Mouse (Mus musculus) lung, embryonic 14.5 days (tissue): ENCODE measurements at regions not wholly inside any gene's neighbourhood (a gene's known extent, or its start where the extent isn't known, plus 50 kb on each side); places are given as distances from the start of the nearest gene placed in this dataset.
A peak's percentile ranks its signal among the peaks of the same experiment; 100 is the strongest.

ENCODE experiments used
- ATAC-seq: fragments of 200-750 bp; cut with Nextera tagmentation; 2 replicates; pipeline ENCODE4 v1.8.0; 2017; ENCODE audit warnings: mild to moderate bottlenecking, moderate TSS enrichment, moderate library complexity; ENCODE audit not compliant: insufficient read depth
- DNase-seq: peaks from one replicate; pipeline ENCODE4 v3.0.0-alpha.2; 2015
- H3K27ac ChIP-seq: fragments of 300-500 bp; sonication (generic); 2 replicates; pipeline ENCODE4 v1.5.1; 2014; ENCODE audit warnings: low read depth, mild to moderate bottlenecking, moderate library complexity
- H3K27me3 ChIP-seq: fragments of 300-500 bp; sonication (generic); 2 replicates; pipeline ENCODE4 v1.6.1; 2014; ENCODE audit warnings: low read length, control low read depth; ENCODE audit not compliant: insufficient read depth
- H3K36me3 ChIP-seq: fragments of 300-500 bp; sonication (generic); 2 replicates; pipeline ENCODE4 v1.6.1; 2014; ENCODE audit warnings: control low read depth; ENCODE audit not compliant: insufficient read depth
- H3K4me1 ChIP-seq: fragments of 300-500 bp; sonication (generic); 2 replicates; pipeline ENCODE4 v1.6.1; 2014; ENCODE audit warnings: antibody characterized with exemption, control low read depth; ENCODE audit not compliant: insufficient read depth
- H3K4me2 ChIP-seq: fragments of 300-500 bp; sonication (generic); 2 replicates; pipeline ENCODE4 v1.6.1; 2014; ENCODE audit warnings: mild to moderate bottlenecking
- H3K4me3 ChIP-seq: fragments of 300-500 bp; sonication (generic); 2 replicates; pipeline ENCODE4 v1.5.1; 2014; ENCODE audit warnings: low read depth, low read length
- H3K9ac ChIP-seq: fragments of 300-500 bp; sonication (generic); 2 replicates; pipeline ENCODE4 v1.6.1; 2014
- H3K9me3 ChIP-seq: fragments of 300-500 bp; sonication (generic); 2 replicates; pipeline ENCODE4 v1.6.1; 2016; ENCODE audit warnings: low read depth, low read length, control low read depth
- CTCF ChIP-seq: IDR thresholded peaks from 2 replicates; pipeline ENCODE4 v1.5.1; 2016; ENCODE audit warnings: antibody characterized with exemption, low read depth
- WGBS: fragments of 180-500 bp; shearing (Covaris S2); extraction: QIAGEN DNeasy Blood & Tissue Kit; methylation state at CpG from one replicate; pipeline ENCODE4 v1.1.7; 2014; 5-methylcytosine and 5-hydroxymethylcytosine counted together

GRCm38 (mm10) chr1:75662141-75662990 is 116.3 kb downstream of the Slc4a3 start:
- ATAC-seq (peak; percentile 92), DNase-seq (peak; percentile 90)
- Histone ChIP-seq H3K27ac (no peak overlapping the region), H3K4me2 (peak overlapping the region; percentile 39), H3K9me3 (peaks cover 5% of the 10 kb centered on the region; the same call in 1 of the 2 replicates), H3K36me3 (no peaks in the 10 kb centered on the region), H3K27me3 (no peaks in the 10 kb centered on the region), H3K4me3 (no peak overlapping the region), H3K4me1 (peaks cover 4% of the 10 kb centered on the region; the same call in 1 of the 2 replicates), H3K9ac (no peak overlapping the region)
- 7% methylated on average over 17 of the region's 17 CpGs for WGBS
- TF ChIP-seq CTCF = no peak

GRCm38 (mm10) chr1:75667736-75668269 is 121.7 kb downstream of the Slc4a3 start:
- no peaks in the 10 kb centered on the region for H3K4me1 ChIP-seq
- H3K36me3 ChIP-seq = no peaks in the 10 kb centered on the region
- H3K27ac ChIP-seq = no peak overlapping the region
- H3K4me3 ChIP-seq = no peak overlapping the region
- H3K9me3 ChIP-seq = no peaks in the 10 kb centered on the region
- 46% methylated on average over 6 of the region's 6 CpGs for WGBS
- H3K4me2 ChIP-seq = no peak overlapping the region
- DNase-seq = no peak
- H3K9ac ChIP-seq = no peak overlapping the region
- no peak for ATAC-seq
- no peaks in the 10 kb centered on the region for H3K27me3 ChIP-seq
- no peak for TF ChIP-seq CTCF

GRCm38 (mm10) chr1:75676295-75676694 is 130.2 kb downstream of the Slc4a3 start:
- Histone ChIP-seq H3K4me2 (no peak overlapping the region), H3K9ac (no peak overlapping the region)
- ATAC-seq = no peak

GRCm38 (mm10) chr1:75677695-75678094 is 131.6 kb downstream of the Slc4a3 start:
- WGBS = 68% methylated on average over 5 of the region's 5 CpGs
- Histone ChIP-seq H3K4me3 (no peak overlapping the region), H3K27me3 (no peaks in the 10 kb centered on the region), H3K36me3 (no peaks in the 10 kb centered on the region), H3K4me2 (no peak overlapping the region), H3K27ac (no peak overlapping the region), H3K4me1 (no peaks in the 10 kb centered on the region), H3K9ac (no peak overlapping the region), H3K9me3 (peaks cover 8% of the 10 kb centered on the region; the same call in 1 of the 2 replicates)
- ATAC-seq = no peak
- no peak for DNase-seq
- TF ChIP-seq CTCF = no peak

More at GRCm38 (mm10) chr1:75676295-75676694, 130.2 kb downstream of the Slc4a3 start:
- Histone ChIP-seq H3K9me3 (no peaks in the 10 kb centered on the region), H3K27me3 (no peaks in the 10 kb centered on the region), H3K27ac (no peak overlapping the region), H3K4me3 (no peak overlapping the region), H3K4me1 (no peaks in the 10 kb centered on the region), H3K36me3 (no peaks in the 10 kb centered on the region)
- 89% methylated on average over 4 of the region's 4 CpGs for WGBS
- TF ChIP-seq CTCF = no peak
- DNase-seq = no peak

GRCm38 (mm10) chr1:75678279-75678678 is 132.2 kb downstream of the Slc4a3 start:
- H3K36me3 ChIP-seq = no peaks in the 10 kb centered on the region
- ATAC-seq = no peak
- no peak overlapping the region for H3K4me3 ChIP-seq
- no peaks in the 10 kb centered on the region for H3K27me3 ChIP-seq
- no peak for DNase-seq
- H3K27ac ChIP-seq = no peak overlapping the region
- peaks cover 8% of the 10 kb centered on the region; the same call in 1 of the 2 replicates for H3K9me3 ChIP-seq
- H3K9ac ChIP-seq = no peak overlapping the region
- 46% methylated on average over 4 of the region's 4 CpGs for WGBS
- no peak for TF ChIP-seq CTCF
- no peaks in the 10 kb centered on the region for H3K4me1 ChIP-seq
- H3K4me2 ChIP-seq = no peak overlapping the region

GRCm38 (mm10) chr1:75680366-75680765 is 134.3 kb downstream of the Slc4a3 start:
- Histone ChIP-seq H3K4me2 (no peak overlapping the region; the same call in 1 of the 2 replicates), H3K27me3 (no peaks in the 10 kb centered on the region), H3K36me3 (no peaks in the 10 kb centered on the region), H3K9ac (no peak overlapping the region), H3K9me3 (peaks cover 8% of the 10 kb centered on the region; the same call in 1 of the 2 replicates), H3K4me3 (no peak overlapping the region), H3K27ac (no peak overlapping the region), H3K4me1 (no peaks in the 10 kb centered on the region)
- no peak for DNase-seq
- no peak for ATAC-seq
- WGBS = 19% methylated on average over 10 of the region's 10 CpGs
- TF ChIP-seq CTCF = no peak

GRCm38 (mm10) chr1:75681913-75682312 is 135.8 kb downstream of the Slc4a3 start:
- no peak overlapping the region for H3K4me3 ChIP-seq
- no peaks in the 10 kb centered on the region for H3K27me3 ChIP-seq
- H3K36me3 ChIP-seq = no peaks in the 10 kb centered on the region
- no peak overlapping the region for H3K27ac ChIP-seq
- 89% methylated on average over 5 of the region's 5 CpGs for WGBS
- H3K4me1 ChIP-seq = no peaks in the 10 kb centered on the region
- no peak overlapping the region for H3K4me2 ChIP-seq
- TF ChIP-seq CTCF = peak; percentile 37
- DNase-seq = no peak
- peaks cover 8% of the 10 kb centered on the region; the same call in 1 of the 2 replicates for H3K9me3 ChIP-seq
- ATAC-seq = no peak
- H3K9ac ChIP-seq = no peak overlapping the region
